Mouse (Mus musculus) G1E (cell line): ENCODE results near the gene Tnfrsf8.

Experiments
- CTCF ChIP-seq: IDR thresholded peaks from 2 replicates; pipeline ENCODE4 v1.5.1; 2012; ENCODE audit warnings: low read depth, low read length, inconsistent platforms, mixed read lengths
- POLR2AphosphoS5 ChIP-seq: IDR thresholded peaks from 2 replicates; pipeline ENCODE4 v1.6.1; 2012; ENCODE audit warnings: low read depth, low read length, inconsistent platforms; ENCODE audit not compliant: insufficient replicate concordance

DNA sequence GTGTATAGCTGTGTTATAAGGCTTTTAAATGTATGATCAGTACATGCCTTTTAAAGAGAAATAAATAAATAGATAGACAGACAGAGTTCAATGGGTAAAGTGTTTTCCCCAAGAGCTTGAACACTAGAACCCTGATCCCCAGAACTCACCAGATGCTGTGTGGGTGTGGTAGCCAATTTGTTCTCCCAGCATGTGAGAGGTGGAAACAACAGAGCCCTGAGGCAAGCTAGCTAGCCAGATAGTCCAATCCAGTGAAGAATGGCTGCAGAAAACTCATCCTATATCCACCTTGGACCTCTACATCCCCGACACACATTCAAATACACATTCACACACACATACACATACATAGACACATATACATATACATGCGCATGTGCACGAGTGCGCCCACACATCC lies 63.4 kb downstream of the Tnfrsf8 start:
- TF ChIP-seq CTCF (no peak), POLR2AphosphoS5 (no peak)
